Mouse (Mus musculus) CH12.LX (cell line): ENCODE measurements at regions not wholly inside any gene's neighbourhood (a gene's known extent, or its start where the extent isn't known, plus 50 kb on each side); places are given as distances from the start of the nearest gene placed in this dataset.

ENCODE experiments used
- DNase-seq: peaks from one replicate; pipeline ENCODE4 v3.0.0-alpha.2; 2013; ENCODE audit errors: extremely low read depth
- H3K27ac ChIP-seq: 2 replicates; pipeline ENCODE4 v1.5.1; 2012; ENCODE audit warnings: low read depth, mild to moderate bottlenecking, control low read depth, moderate library complexity; ENCODE audit not compliant: insufficient read depth
- H3K27me3 ChIP-seq: replicated peaks from 2 replicates; pipeline ENCODE3; 2012; ENCODE audit warnings: inconsistent platforms
- H3K36me3 ChIP-seq, 2 experiments: replicated peaks in 1 of 2; 2 replicates each; pipeline versions ENCODE3 to v1.6.1; 2012; ENCODE audit warnings: inconsistent platforms in 1 of 2, low read length in 1 of 2, mild to moderate bottlenecking in 1 of 2, mixed read lengths in 1 of 2, moderate library complexity in 1 of 2; ENCODE audit not compliant: control insufficient read depth in 1 of 2, insufficient read depth in 1 of 2
- H3K4me1 ChIP-seq, 2 experiments: 2 replicates each; pipeline ENCODE4 v1.6.1; 2012; ENCODE audit warnings: inconsistent platforms in 1 of 2, moderate library complexity in 1 of 2; ENCODE audit not compliant: insufficient read depth in 2 of 2, control insufficient read depth in 1 of 2
- H3K4me2 ChIP-seq: 2 replicates; pipeline ENCODE4 v1.6.1; 2012; ENCODE audit warnings: low read depth, mild to moderate bottlenecking, control low read depth; ENCODE audit not compliant: poor library complexity, insufficient read depth, severe bottlenecking
- H3K4me3 ChIP-seq, 3 experiments: fragments of 150-350 bp in 1 of 3; sonication (generic) in 1 of 3; replicated peaks in 1 of 3; 2 replicates each; pipeline versions ENCODE3 to v1.5.1; 2011 to 2012; ENCODE audit warnings: low read depth in 2 of 3, low read length in 2 of 3, mild to moderate bottlenecking in 2 of 3, moderate library complexity in 2 of 3, control low read depth in 1 of 3, improper control_type of control experiment in 1 of 3, inconsistent platforms in 1 of 3, mixed read lengths in 1 of 3; ENCODE audit not compliant: poor library complexity in 1 of 3
- H3K79me2 ChIP-seq: replicated peaks from 2 replicates; pipeline ENCODE4 v1.6.1; 2012; ENCODE audit warnings: mild to moderate bottlenecking, moderate library complexity; ENCODE audit not compliant: control insufficient read depth, poor library complexity, insufficient read depth, severe bottlenecking; ENCODE audit errors: extremely low read depth
- H3K9ac ChIP-seq: 2 replicates; pipeline ENCODE4 v1.6.1; 2012; ENCODE audit warnings: low read depth, mild to moderate bottlenecking, control low read depth, moderate library complexity; ENCODE audit not compliant: insufficient read depth
- H3K9me3 ChIP-seq: replicated peaks from 2 replicates; pipeline ENCODE3; 2012; ENCODE audit warnings: low read length, inconsistent platforms, mixed read lengths
- CHD1 ChIP-seq: IDR thresholded peaks from 2 replicates; pipeline ENCODE4 v1.6.1; 2012; ENCODE audit warnings: low read depth, low read length, improper control_type of control experiment, inconsistent platforms
- ELF1 ChIP-seq: IDR thresholded peaks from 2 replicates; pipeline ENCODE4 v1.6.1; 2014; ENCODE audit warnings: low read depth, mild to moderate bottlenecking, inconsistent platforms, low read length, improper control_type of control experiment
- ETS1 ChIP-seq: conservative IDR thresholded peaks from 2 replicates; pipeline ENCODE4 v1.6.1; 2012; ENCODE audit warnings: low read depth, mild to moderate bottlenecking, inconsistent platforms, low read length, improper control_type of control experiment, moderate library complexity
- GABPA ChIP-seq: IDR thresholded peaks from 2 replicates; pipeline ENCODE4 v1.6.1; 2012; ENCODE audit warnings: low read depth, low read length, improper control_type of control experiment, inconsistent platforms; ENCODE audit not compliant: insufficient replicate concordance
- HCFC1 ChIP-seq: IDR thresholded peaks from 2 replicates; pipeline ENCODE4 v1.6.1; 2012; ENCODE audit warnings: low read depth, mild to moderate bottlenecking, inconsistent platforms, low read length, improper control_type of control experiment
- IRF4 ChIP-seq: IDR thresholded peaks from 2 replicates; pipeline ENCODE4 v1.6.1; 2014; ENCODE audit warnings: low read depth, mild to moderate bottlenecking, inconsistent platforms, low read length, improper control_type of control experiment
- MAFK ChIP-seq: IDR thresholded peaks from 2 replicates; pipeline ENCODE4 v1.6.1; 2011; ENCODE audit warnings: low read length, improper control_type of control experiment; ENCODE audit not compliant: insufficient replicate concordance
- MEF2A ChIP-seq: IDR thresholded peaks from 2 replicates; pipeline ENCODE4 v1.6.1; 2014; ENCODE audit warnings: low read depth, mild to moderate bottlenecking, inconsistent platforms, low read length, improper control_type of control experiment, borderline replicate concordance
- NELFE ChIP-seq: IDR thresholded peaks from 2 replicates; pipeline ENCODE4 v1.6.1; 2011; ENCODE audit warnings: low read depth, low read length, improper control_type of control experiment
- NRF1 ChIP-seq: IDR thresholded peaks from 2 replicates; pipeline ENCODE4 v1.6.1; 2014; ENCODE audit warnings: low read depth, mild to moderate bottlenecking, inconsistent platforms, low read length, improper control_type of control experiment, moderate library complexity
- PAX5 ChIP-seq: IDR thresholded peaks from 2 replicates; pipeline ENCODE4 v1.6.1; 2012; ENCODE audit warnings: low read length, inconsistent platforms, mixed read lengths
- POLR2A ChIP-seq: IDR thresholded peaks from 2 replicates; pipeline ENCODE4 v1.6.1; 2011; ENCODE audit warnings: low read depth, mild to moderate bottlenecking, improper control_type of control experiment, low read length
- SIN3A ChIP-seq: IDR thresholded peaks from 2 replicates; pipeline ENCODE4 v1.6.1; 2012; ENCODE audit warnings: low read length, improper control_type of control experiment, inconsistent platforms
- TCF12 ChIP-seq: IDR thresholded peaks from 2 replicates; pipeline ENCODE4 v1.6.1; 2014; ENCODE audit warnings: low read depth, mild to moderate bottlenecking, inconsistent platforms, low read length, improper control_type of control experiment
- UBTF ChIP-seq: IDR thresholded peaks from 2 replicates; pipeline ENCODE4 v1.6.1; 2012; ENCODE audit warnings: low read depth, mild to moderate bottlenecking, inconsistent platforms, low read length, improper control_type of control experiment, moderate library complexity
- USF1 ChIP-seq: IDR thresholded peaks from 2 replicates; pipeline ENCODE4 v1.6.1; 2014; ENCODE audit warnings: low read depth, mild to moderate bottlenecking, inconsistent platforms, low read length, improper control_type of control experiment
- USF2 ChIP-seq: conservative IDR thresholded peaks from 2 replicates; pipeline ENCODE4 v1.6.1; 2011; ENCODE audit warnings: low read depth, low read length, improper control_type of control experiment
- ZC3H11A ChIP-seq: IDR thresholded peaks from 2 replicates; pipeline ENCODE4 v1.6.1; 2012; ENCODE audit warnings: low read depth, mild to moderate bottlenecking, inconsistent platforms, low read length, improper control_type of control experiment
- ZNF384 ChIP-seq: IDR thresholded peaks from 2 replicates; pipeline ENCODE4 v1.6.1; 2012; ENCODE audit warnings: low read depth, low read length, improper control_type of control experiment, inconsistent platforms
- dilution Hi-C: fragments of 300-500 bp; cut with MboI; formaldehyde crosslinking; loops from 2 replicates; pipeline ENCODE4 v1.14.3; 2020; ENCODE audit warnings: low sequenced_read_pairs; ENCODE audit not compliant: extremely low pct_unique_long_range_greater_than_20kb, extremely low pct_ligation_motif_present
- in situ Hi-C: fragments of 300-500 bp; cut with MboI; formaldehyde crosslinking; loops from 3 replicates; pipeline ENCODE4 v1.14.3; 2019; ENCODE audit warnings: low sequenced_read_pairs, low pct_ligation_motif_present, low pct_unique_long_range_greater_than_20kb, mixed read lengths

DNA sequence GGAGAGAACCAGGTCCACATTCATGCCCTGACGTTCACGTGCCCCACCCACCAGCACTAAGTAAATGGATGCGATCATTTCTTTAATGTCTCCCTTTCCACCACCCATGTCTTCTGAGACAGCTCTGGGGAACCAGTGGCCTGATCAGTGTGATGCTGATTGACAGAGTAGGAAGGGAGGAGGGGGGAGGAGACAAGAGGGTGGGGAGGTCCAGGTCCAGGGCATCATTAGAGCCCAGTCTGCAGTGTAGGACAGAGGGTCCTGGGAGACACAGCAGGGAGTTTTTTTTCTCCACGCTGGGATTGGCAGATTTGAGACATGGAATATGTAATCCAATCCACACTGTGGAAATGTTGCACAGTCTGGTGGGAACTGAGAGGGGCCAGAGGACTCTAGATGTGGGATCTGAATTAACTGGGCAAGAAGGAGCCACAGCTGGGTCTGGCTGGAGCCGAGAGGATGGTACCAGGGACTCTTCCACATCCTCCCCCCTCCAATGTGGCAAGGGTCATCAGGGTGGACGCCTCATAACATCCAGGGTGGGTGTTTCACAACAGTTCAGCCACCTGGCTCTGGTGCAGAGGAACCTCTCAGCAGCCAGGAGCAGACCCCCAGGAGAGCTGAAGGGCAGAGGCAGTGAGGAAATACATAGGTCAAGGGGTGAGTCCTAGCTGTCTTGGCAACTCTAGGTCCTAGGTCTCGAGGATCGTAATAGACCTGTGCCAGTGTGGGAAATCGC, 89.3 kb upstream of the 1700021F07Rik start:
- no peaks in the 10 kb centered on the region for H3K79me2 ChIP-seq
- TF ChIP-seq SIN3A (no peak), MEF2A (no peak), USF1 (no peak), ETS1 (no peak), ZNF384 (no peak), CHD1 (no peak), PAX5 (no peak), UBTF (no peak), USF2 (no peak), HCFC1 (no peak), MAFK (no peak), GABPA (no peak), NRF1 (no peak)

DNA sequence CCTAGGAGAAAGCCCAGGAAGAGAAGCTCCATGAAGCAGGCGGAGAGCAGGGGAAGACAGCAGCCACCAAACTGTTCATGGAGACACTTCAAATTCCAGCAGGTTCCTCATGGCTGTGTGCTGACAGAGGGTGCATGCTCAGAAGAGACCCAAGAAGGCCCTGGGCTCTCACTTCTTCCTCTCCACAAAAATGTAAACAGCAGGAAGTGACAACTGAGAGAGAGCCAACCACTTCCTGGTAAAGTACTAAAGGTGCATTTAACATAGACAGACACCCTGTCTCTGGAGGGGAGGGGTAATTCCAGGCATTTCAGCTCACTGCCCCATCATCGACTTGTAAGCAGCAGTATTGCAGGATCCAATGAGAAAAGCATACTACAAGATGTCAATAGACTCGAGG, 85.8 kb upstream of the 1700021F07Rik start:
- dilution Hi-C loops: no loop called here
- no peak overlapping the region for H3K4me3 ChIP-seq
- H3K27ac ChIP-seq: no peak overlapping the region
- no peaks in the 10 kb centered on the region for H3K27me3 ChIP-seq
- no peak for TF ChIP-seq IRF4
- no peak for TF ChIP-seq ZC3H11A
- TF ChIP-seq GABPA: no peak
- TF ChIP-seq NELFE: no peak
- TF ChIP-seq POLR2A: no peak
- no peak for TF ChIP-seq ELF1
- no peak for TF ChIP-seq TCF12
- TF ChIP-seq, all 38 proteins: peak for 0
- DNase-seq: no peak
- Histone ChIP-seq H3K9me3 (no peaks in the 10 kb centered on the region), H3K36me3 (no peaks in the 10 kb centered on the region), H3K4me2 (no peak overlapping the region), H3K4me1 (peaks cover 0 to 22% of the 10 kb centered on the region in 2 experiments; a peak in 2 of 4 replicates), H3K79me2 (no peaks in the 10 kb centered on the region), H3K9ac (no peak overlapping the region)
- in situ Hi-C loops: no loop called here

More for the DNA sequence above, 89.3 kb upstream of the 1700021F07Rik start:
- Histone ChIP-seq H3K9ac (no peak overlapping the region), H3K4me2 (no peak overlapping the region), H3K4me3 (no peak overlapping the region), H3K27me3 (no peaks in the 10 kb centered on the region), H3K4me1 (peaks cover 0 to 26% of the 10 kb centered on the region in 2 experiments; a peak in 2 of 4 replicates), H3K9me3 (peaks cover 3% of the 10 kb centered on the region), H3K27ac (no peak overlapping the region), H3K36me3 (no peaks in the 10 kb centered on the region)
- dilution Hi-C loops (no loop called here), in situ Hi-C loops (no loop called here)
- DNase-seq: no peak
